Mouse (Mus musculus): Measurements from ENCODE around the gene Gm11492.

Gene Gm11492

DNA sequence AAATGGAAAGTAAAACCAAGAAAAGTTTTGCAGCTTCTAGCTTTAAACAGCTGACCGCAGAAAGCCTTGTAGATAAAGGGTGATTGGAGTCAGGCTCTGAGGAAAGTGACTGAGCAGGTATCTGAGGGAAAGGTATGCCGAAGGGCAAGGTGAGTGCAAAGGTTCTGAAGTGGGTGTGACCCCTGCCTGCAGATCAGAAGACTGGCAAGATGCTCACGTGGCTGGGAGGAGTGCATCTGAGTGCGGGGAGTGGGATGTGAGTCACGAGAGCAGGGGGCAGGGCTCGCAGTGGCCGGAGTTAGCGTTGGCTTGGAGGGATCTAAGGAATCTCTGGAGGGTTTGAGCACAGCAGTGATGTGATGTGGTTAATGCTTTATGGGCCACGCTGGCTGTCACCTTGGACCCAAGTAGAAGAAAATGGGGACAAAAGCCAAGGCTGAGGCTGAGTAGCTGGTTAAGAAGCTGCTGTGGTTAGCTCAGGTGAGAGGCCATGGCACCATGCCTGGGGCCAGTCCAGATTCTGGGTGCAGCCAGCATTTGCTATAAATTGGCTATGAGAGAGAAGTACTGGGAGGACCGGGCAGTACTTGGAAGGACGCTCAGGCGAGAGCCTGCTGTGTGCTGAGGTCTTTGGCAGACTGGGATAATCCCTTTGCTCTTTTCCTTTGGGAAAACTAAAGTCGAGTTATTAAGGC, 33.1 kb downstream of the Gm11492 start:
- no peak for DNase-seq (ENCODE audit: low spot score)

DNA sequence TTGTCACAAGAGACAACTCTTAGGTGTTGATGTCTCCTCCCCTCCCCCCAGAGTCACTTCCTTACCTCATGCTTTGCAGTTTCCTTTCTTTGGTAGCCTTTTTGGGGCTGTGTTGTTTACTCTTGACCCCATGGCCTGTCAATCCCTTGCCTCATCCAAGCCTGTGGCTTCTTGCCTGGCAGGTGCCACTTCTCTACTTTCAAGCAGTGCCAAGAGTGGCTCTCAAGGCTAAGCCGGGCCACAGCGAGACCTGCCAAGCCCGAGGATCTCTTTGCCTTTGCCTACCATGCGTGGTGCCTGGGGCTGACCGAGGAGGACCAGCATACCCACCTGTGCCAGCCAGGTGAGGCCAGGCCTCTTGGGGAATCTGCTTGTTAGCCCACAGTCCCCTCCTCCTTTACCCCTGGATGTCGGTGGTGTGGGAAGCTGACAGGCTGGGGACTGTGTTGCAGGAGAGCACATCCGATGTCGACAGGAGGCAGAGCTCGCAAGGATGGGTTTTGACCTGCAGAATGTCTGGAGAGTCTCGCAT, 33.9 kb downstream of the Gm11492 start:
- no peak for DNase-seq (ENCODE audit: low spot score)

DNA sequence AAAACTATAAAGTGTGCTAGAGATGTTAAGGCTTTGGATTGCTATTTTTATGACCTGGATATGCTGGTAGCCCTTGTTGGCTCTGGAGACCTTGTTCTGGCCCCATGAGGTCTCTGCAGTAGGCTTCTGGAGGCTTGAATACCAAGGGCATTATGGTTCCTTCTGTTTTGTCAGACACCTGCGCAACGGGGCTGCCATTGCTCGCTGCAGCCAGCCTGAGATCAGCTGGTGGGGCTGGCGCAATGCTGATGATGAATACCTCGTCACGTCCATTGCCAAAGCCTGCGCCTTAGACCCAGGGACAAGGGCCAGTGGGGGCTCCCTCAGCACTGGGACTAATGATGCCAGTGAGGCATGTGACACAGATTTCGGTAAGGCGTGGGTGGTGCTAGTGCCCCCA, 35.8 kb downstream of the Gm11492 start:
- DNase-seq (ENCODE audit: low spot score) = no peak

DNA sequence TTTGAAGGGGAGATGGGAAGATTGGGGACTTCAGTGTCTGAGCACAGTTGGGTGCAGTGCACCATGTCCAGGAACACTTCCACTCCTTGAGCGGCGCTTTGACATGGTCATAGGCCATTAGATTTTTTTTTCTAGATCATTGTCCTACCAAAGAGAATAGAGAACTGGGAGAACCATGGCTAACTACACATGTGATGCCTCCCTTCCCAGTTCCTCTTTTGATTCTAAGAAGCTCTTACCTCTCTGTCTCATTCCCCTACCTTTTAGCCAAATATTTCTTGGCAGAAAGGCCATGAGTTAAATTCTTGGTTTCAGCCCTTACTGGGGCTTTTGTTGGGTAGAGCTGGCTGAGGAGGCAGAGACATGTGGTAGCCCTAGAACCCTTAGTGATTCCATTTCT, 37.1 kb downstream of the Gm11492 start:
- DNase-seq (ENCODE audit: low spot score) = no peak

DNA sequence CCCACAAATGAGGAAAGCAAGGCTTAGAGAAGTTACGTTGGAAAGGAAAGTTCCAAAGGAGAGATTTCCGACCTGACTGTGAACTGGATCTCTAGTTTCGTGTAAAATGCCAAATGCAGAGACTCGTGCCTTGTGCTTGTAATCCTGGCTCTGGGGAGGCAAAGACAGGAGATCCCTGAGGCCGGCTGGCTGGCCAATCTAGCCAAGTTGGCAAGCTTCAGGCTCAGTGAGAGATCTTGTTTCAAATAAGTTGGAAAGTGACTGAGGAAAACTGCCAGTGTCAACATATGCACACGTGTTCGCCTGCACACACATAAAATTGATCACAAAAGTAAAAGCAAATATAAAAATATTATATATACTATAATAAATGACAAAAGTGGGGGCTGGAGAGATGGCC, 42.8 kb downstream of the Gm11492 start:
- DNase-seq (ENCODE audit: low spot score) = no peak

DNA sequence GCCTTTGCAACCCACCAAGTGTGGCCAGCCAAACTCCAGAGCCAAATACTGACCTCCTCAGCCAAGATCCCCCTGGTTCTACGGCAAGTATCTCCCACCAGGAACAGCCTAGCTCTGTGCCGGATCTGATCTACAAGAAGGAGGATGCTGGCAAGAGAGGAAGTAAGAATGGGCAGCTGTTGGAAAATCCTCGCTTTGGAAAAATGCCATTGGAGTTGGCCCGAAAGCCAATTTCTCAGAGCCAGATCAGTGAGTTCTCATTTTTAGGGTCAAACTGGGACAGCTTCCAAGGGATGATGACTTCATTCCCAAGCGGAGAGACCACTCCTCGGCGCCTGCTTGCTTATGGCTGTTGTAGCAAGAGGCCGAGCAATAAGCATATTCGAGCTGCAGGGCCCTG, 45.1 kb downstream of the Gm11492 start:
- no peak for DNase-seq (ENCODE audit: low spot score)

DNA sequence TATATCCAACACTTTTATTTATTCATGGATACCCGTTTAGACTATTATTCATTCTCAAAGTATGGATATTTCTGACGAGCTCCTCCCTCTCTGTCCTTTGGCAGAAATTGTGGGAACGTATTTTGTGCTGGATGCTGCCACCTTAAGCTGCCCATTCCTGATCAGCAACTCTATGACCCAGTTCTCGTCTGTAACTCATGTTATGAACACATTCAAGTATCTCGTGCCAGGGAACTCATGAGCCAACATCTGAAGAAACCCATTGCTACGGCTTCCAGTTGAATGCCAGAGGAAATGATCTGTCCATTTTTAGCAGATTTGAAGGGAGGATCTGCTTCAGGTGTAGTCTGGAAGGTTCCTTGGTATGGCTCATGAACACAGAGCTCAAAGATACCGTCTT, 47.5 kb downstream of the Gm11492 start:
- no peak for DNase-seq (ENCODE audit: low spot score)

DNA sequence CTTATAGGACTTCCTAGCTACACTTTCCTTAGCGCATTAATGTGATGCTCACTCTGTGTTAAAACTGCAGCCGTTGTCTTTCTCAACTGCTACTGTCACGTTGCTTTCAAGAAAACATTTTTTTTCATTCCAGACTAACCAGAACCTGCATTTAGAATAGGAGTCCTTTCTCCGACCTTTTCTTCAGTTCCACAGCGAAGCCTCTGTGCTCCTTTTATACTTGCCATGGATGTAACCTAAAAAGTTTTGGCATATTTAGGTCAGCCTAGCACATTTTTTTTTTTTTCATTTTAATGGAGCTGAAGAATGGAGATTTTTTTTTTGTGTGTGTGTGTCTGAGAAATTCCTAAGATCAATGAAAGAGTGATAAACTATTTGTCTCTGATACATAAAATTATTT, 49.1 kb downstream of the Gm11492 start:
- DNase-seq (ENCODE audit: low spot score) = no peak

DNA sequence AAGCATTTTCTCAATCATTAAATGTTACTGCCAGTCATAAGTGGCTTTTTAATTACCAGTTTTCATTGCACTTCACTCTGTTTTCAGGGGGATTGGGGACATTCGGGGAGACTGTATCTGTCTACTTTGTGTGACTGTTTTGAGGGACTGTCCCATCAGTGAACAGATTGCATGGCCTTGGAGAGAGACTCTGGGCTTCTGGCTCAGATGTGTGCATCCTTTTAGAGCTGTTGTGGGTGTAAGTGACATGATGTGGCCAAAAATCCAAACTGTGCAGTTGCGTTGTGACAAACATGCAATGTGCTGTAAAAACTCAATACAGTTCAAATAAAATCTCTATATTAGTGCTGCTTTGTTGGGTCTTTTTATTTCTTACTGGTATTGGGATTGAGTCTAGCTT, 49.5 kb downstream of the Gm11492 start:
- no peak for DNase-seq (ENCODE audit: low spot score)

DNA sequence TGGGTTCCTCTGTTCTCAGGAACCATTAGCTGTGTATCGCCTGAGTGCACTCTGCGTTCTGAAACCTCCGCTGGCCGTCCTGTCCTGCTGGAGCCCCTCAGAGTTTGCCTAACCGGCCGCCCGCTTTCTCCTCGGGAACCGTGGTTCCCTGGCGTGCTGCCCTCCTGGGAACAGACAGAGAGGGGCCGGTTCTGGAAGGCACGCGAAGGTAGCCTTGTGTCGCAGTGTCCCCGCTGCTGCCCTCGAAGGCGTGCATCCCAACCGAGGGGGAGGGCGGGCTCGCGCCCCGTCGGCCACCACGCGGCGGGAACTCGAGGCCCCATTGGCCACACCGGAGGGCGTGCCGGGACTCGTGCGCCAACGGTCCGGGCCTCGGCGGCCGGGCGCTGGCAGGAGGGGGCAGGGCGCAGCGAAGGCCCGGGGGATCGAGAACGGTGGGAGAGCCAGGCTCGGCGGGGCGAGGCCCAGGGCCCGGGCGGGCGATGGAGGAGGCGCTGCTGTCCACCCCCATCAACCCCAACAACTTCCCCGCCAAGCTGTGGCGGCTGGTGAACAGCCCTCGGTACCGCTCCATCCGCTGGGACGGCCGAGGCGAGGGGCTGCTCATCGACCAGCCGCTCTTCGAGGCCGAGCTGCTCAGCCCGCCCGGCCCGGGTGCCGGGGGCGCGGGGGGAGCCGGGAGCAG, 50.5 kb downstream of the Gm11492 start, which contains the start of gene Hsf5:
Hsf5 (plus strand) TSS at position 375 of the 685 bp plus-strand sequence.
- no peak for DNase-seq (ENCODE audit: low spot score)

DNA sequence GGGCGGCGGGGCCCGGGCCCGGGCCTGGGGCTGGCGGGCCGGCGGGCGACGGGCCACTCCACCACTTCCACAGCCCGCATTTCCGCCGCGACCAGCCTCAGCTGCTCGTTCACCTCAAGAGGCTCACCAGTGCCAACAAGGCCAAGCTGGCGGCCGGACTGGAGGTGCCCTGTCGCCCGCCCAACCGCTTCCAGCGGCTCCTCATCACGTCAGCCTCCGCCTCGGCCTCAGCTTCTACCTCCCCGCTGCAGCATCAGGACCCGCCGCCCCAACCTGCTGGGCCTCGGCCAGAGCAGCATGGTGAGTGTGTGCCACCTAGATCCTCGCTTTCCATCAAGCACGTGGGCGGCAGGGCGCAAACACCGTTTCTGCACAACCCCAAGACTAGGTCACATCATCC, 51.2 kb downstream of the Gm11492 start:
- DNase-seq (ENCODE audit: low spot score) = no peak

Measured in urinary bladder, postnatal 14 days (tissue).